Mouse (Mus musculus) E14TG2a.4 (cell line): ENCODE data around the gene Plk5.

Experiments used
- H3K27me3 ChIP-seq: 2 replicates; pipeline ENCODE4 v1.6.1; 2014; ENCODE audit warnings: low read length, control low read depth; ENCODE audit not compliant: insufficient read depth
- H3K36me3 ChIP-seq: 2 replicates; pipeline ENCODE4 v1.6.1; 2014; ENCODE audit warnings: low read length, control low read depth; ENCODE audit not compliant: insufficient read depth
- H3K4me1 ChIP-seq: replicated peaks from 2 replicates; pipeline ENCODE4 v1.6.1; 2014; ENCODE audit warnings: low read depth, low read length, control low read depth
- H3K4me3 ChIP-seq: replicated peaks from 2 replicates; pipeline ENCODE4 v1.5.1; 2014; ENCODE audit warnings: mild to moderate bottlenecking, low read length
- H3K9me3 ChIP-seq: 2 replicates; pipeline ENCODE4 v1.6.1; 2014; ENCODE audit warnings: low read length, control low read depth
- CTCF ChIP-seq: conservative IDR thresholded peaks from 2 replicates; pipeline ENCODE4 v1.5.1; 2014; ENCODE audit warnings: low read length
- NANOG ChIP-seq: IDR thresholded peaks from 2 replicates; pipeline ENCODE4 v1.6.1; 2014; ENCODE audit warnings: borderline replicate concordance, low read length, mixed read lengths
- POU5F1 ChIP-seq: IDR thresholded peaks from 2 replicates; pipeline ENCODE4 v1.6.1; 2014; ENCODE audit warnings: low read length, borderline replicate concordance

The Plk5 gene

GRCm38 (mm10) chr10:80386735-80387471, 30.6 kb downstream of the Plk5 start:
- Histone ChIP-seq H3K27me3 (peaks cover 13% of the 10 kb centered on the region), H3K36me3 (peaks cover 64% of the 10 kb centered on the region), H3K4me1 (peaks cover 78% of the 10 kb centered on the region), H3K9me3 (no peaks in the 10 kb centered on the region), H3K4me3 (peak overlapping the region; percentile 88)
- TF ChIP-seq CTCF = no peak
- no peak for TF ChIP-seq POU5F1
- no peak for TF ChIP-seq NANOG

GRCm38 (mm10) chr10:80387522-80387959, 31.3 kb downstream of the Plk5 start, which contains the start of gene Mex3d:
Gene Mex3d, minus strand, starts transcription at chr10:80387659.
- H3K4me1 ChIP-seq = peaks cover 78% of the 10 kb centered on the region
- no peaks in the 10 kb centered on the region for H3K9me3 ChIP-seq
- TF ChIP-seq POU5F1 (no peak), CTCF (no peak), NANOG (no peak)
- peak within 1 kb of the TSS; percentile 88 for H3K4me3 ChIP-seq
- peaks cover 64% of the 10 kb centered on the region for H3K36me3 ChIP-seq
- peaks cover 13% of the 10 kb centered on the region for H3K27me3 ChIP-seq

GRCm38 (mm10) chr10:80388731-80389130, 32.5 kb downstream of the Plk5 start:
- peak overlapping the region; percentile 80 for H3K4me3 ChIP-seq
- TF ChIP-seq NANOG = no peak
- no peak for TF ChIP-seq POU5F1
- TF ChIP-seq CTCF = no peak
- peaks cover 78% of the 10 kb centered on the region for H3K4me1 ChIP-seq
- H3K36me3 ChIP-seq = peaks cover 65% of the 10 kb centered on the region
- no peaks in the 10 kb centered on the region for H3K9me3 ChIP-seq
- peaks cover 13% of the 10 kb centered on the region for H3K27me3 ChIP-seq

GRCm38 (mm10) chr10:80389185-80389708, 33.0 kb downstream of the Plk5 start:
- peaks cover 67% of the 10 kb centered on the region for H3K36me3 ChIP-seq
- TF ChIP-seq CTCF = no peak
- no peak for TF ChIP-seq POU5F1
- TF ChIP-seq NANOG = no peak
- no peaks in the 10 kb centered on the region for H3K9me3 ChIP-seq
- H3K27me3 ChIP-seq = peaks cover 13% of the 10 kb centered on the region
- peaks cover 78% of the 10 kb centered on the region for H3K4me1 ChIP-seq
- no peak overlapping the region for H3K4me3 ChIP-seq

- H3K4me1 ChIP-seq = peaks cover 78% of the 10 kb centered on the region
- H3K36me3 ChIP-seq = peaks cover 67% of the 10 kb centered on the region
- TF ChIP-seq POU5F1 (no peak), CTCF (no peak), NANOG (no peak)
- peaks cover 13% of the 10 kb centered on the region for H3K27me3 ChIP-seq
- no peaks in the 10 kb centered on the region for H3K9me3 ChIP-seq
- H3K4me3 ChIP-seq = no peak overlapping the region
These were observed 34.4 kb downstream of the Plk5 start for GRCm38 (mm10) chr10:80390697-80391096.

GRCm38 (mm10) chr10:80392687-80393086, 36.4 kb downstream of the Plk5 start:
- TF ChIP-seq NANOG (no peak), POU5F1 (no peak), CTCF (no peak)
- H3K36me3 ChIP-seq = peaks cover 82% of the 10 kb centered on the region
- H3K4me1 ChIP-seq = peaks cover 86% of the 10 kb centered on the region
- no peaks in the 10 kb centered on the region for H3K27me3 ChIP-seq
- no peaks in the 10 kb centered on the region for H3K9me3 ChIP-seq
- no peak overlapping the region for H3K4me3 ChIP-seq

- Histone ChIP-seq H3K4me1 (peaks cover 74% of the 10 kb centered on the region), H3K27me3 (no peaks in the 10 kb centered on the region), H3K4me3 (peak overlapping the region; percentile 87), H3K9me3 (no peaks in the 10 kb centered on the region), H3K36me3 (peaks cover 77% of the 10 kb centered on the region)
- TF ChIP-seq CTCF (no peak), POU5F1 (no peak), NANOG (no peak)
These were observed 38.9 kb downstream of the Plk5 start for GRCm38 (mm10) chr10:80395025-80395627.

- TF ChIP-seq POU5F1 (no peak), NANOG (peak; percentile 17; the same call in 1 of the 2 replicates)
- H3K4me1 ChIP-seq = peaks cover 80% of the 10 kb centered on the region
These were observed 40.7 kb downstream of the Plk5 start for GRCm38 (mm10) chr10:80396822-80397523.

More at GRCm38 (mm10) chr10:80396822-80397523, 40.7 kb downstream of the Plk5 start:
- Histone ChIP-seq H3K4me3 (peak overlapping the region; percentile 87), H3K27me3 (no peaks in the 10 kb centered on the region), H3K36me3 (peaks cover 76% of the 10 kb centered on the region), H3K9me3 (no peaks in the 10 kb centered on the region)
